Mouse (Mus musculus) layer of hippocampus, postnatal 25 days (tissue): ENCODE results near the gene Syt13. TPM values are rescaled to one million over a fixed set of nuclear protein-coding genes. Genes with fewer than 3 reads are reported as not detected.

Experiments
- DNase-seq, 2 experiments: peaks; one replicate each; pipeline ENCODE4 v3.0.0; 2022; ENCODE audit warnings: mixed read lengths in 2 of 2, low spot score in 1 of 2; ENCODE audit errors: extremely low spot score in 1 of 2
- total RNA-seq, 2 experiments: library from RNA; stranded (reverse); gene quantifications; 2 replicates each; pipeline ENCODE4 v1.2.3; 2021

The Syt13 gene
- total RNA-seq, 2 experiments from 2014 or later = 141 to 161 TPM

- no peak for DNase-seq
Measured at GRCm38 (mm10) chr2:92920709-92921108, 5.8 kb downstream of the Syt13 start.

GRCm38 (mm10) chr2:92924677-92925259 lies 9.9 kb downstream of the Syt13 start:
- no peak for DNase-seq

- DNase-seq = no peak
Measured at GRCm38 (mm10) chr2:92929696-92930095, 14.8 kb downstream of the Syt13 start.

- DNase-seq = no peak
Measured at GRCm38 (mm10) chr2:92931061-92931460, 16.2 kb downstream of the Syt13 start.

GRCm38 (mm10) chr2:92933379-92933778 lies 18.5 kb downstream of the Syt13 start:
- no peak for DNase-seq

- peak in 1 of 2 experiments; percentile 40 for DNase-seq
Measured at GRCm38 (mm10) chr2:92934312-92934982, 19.5 kb downstream of the Syt13 start.

- DNase-seq = no peak
Measured at GRCm38 (mm10) chr2:92935483-92935882, 20.6 kb downstream of the Syt13 start.

GRCm38 (mm10) chr2:92938063-92938462 lies 23.2 kb downstream of the Syt13 start:
- DNase-seq = no peak

- DNase-seq = no peak
Measured at GRCm38 (mm10) chr2:92938827-92939226, 23.9 kb downstream of the Syt13 start.

GRCm38 (mm10) chr2:92940963-92941362 lies 26.1 kb downstream of the Syt13 start:
- no peak for DNase-seq

- DNase-seq = no peak
Measured at GRCm38 (mm10) chr2:92941463-92941862, 26.6 kb downstream of the Syt13 start.

- DNase-seq = no peak
Measured at GRCm38 (mm10) chr2:92943406-92943805, 28.5 kb downstream of the Syt13 start.

GRCm38 (mm10) chr2:92944356-92944755 lies 29.5 kb downstream of the Syt13 start:
- no peak for DNase-seq

- DNase-seq = no peak
Measured at GRCm38 (mm10) chr2:92945125-92945746, 30.3 kb downstream of the Syt13 start.

- no peak for DNase-seq
Measured at GRCm38 (mm10) chr2:92945824-92946598, 31.1 kb downstream of the Syt13 start.

GRCm38 (mm10) chr2:92947981-92948698 lies 33.2 kb downstream of the Syt13 start:
- DNase-seq = no peak

GRCm38 (mm10) chr2:92948699-92949300 lies 33.9 kb downstream of the Syt13 start:
- DNase-seq = no peak

- no peak for DNase-seq
Measured at GRCm38 (mm10) chr2:92949518-92949917, 34.6 kb downstream of the Syt13 start.

- no peak for DNase-seq
Measured at GRCm38 (mm10) chr2:92953450-92953849, 38.6 kb downstream of the Syt13 start.
